Mouse (Mus musculus): ENCODE data around the gene Efnb2. TPM values are rescaled to one million over a fixed set of nuclear protein-coding genes. Genes with fewer than 3 reads are reported as not detected.

Gene Efnb2
- polyA plus RNA-seq, 1 experiment = 12.4 TPM

- 90% methylated on average over 7 of the region's 7 CpGs for WGBS
- no peaks in the 10 kb centered on the region for H3K36me3 ChIP-seq (ENCODE audit: control insufficient read depth, insufficient read depth, low read length)
- no peaks in the 10 kb centered on the region for H3K27me3 ChIP-seq (ENCODE audit: control insufficient read depth, insufficient read depth, low read length)
- no peak overlapping the region for H3K4me3 ChIP-seq (ENCODE audit: extremely low read depth, insufficient read depth, insufficient read length)
- H3K27ac ChIP-seq (ENCODE audit: insufficient read depth, low read length) = no peak overlapping the region
- H3K4me1 ChIP-seq (ENCODE audit: control insufficient read depth, insufficient read depth, insufficient read length) = no peaks in the 10 kb centered on the region
- no peak for DNase-seq (ENCODE audit: low read depth in 1 of 2, low spot score in 2 of 2)
- TF ChIP-seq CTCF (IDR thresholded peaks at IDR 0.05; ENCODE audit: extremely low read depth, insufficient read depth, insufficient read length, insufficient replicate concordance) (no peak), POLR2A (IDR thresholded peaks at IDR 0.05; ENCODE audit: low read depth, low read length) (no peak)
Measured at GRCm38 (mm10) chr8:8648686-8649085, 12.4 kb downstream of the Efnb2 start.

- H3K27ac ChIP-seq (ENCODE audit: insufficient read depth, low read length) = no peak overlapping the region
- no peaks in the 10 kb centered on the region for H3K36me3 ChIP-seq (ENCODE audit: control insufficient read depth, insufficient read depth, low read length)
- no peak for DNase-seq (ENCODE audit: low read depth in 1 of 2, low spot score in 2 of 2)
- 79% methylated on average over 7 of the region's 7 CpGs for WGBS
- no peak overlapping the region for H3K4me3 ChIP-seq (ENCODE audit: extremely low read depth, insufficient read depth, insufficient read length)
- H3K4me1 ChIP-seq (ENCODE audit: control insufficient read depth, insufficient read depth, insufficient read length) = no peaks in the 10 kb centered on the region
- TF ChIP-seq CTCF (IDR thresholded peaks at IDR 0.05; ENCODE audit: extremely low read depth, insufficient read depth, insufficient read length, insufficient replicate concordance) = no peak
- TF ChIP-seq POLR2A (IDR thresholded peaks at IDR 0.05; ENCODE audit: low read depth, low read length) = no peak
- H3K27me3 ChIP-seq (ENCODE audit: control insufficient read depth, insufficient read depth, low read length) = no peaks in the 10 kb centered on the region
Measured at GRCm38 (mm10) chr8:8647824-8648223, 13.2 kb downstream of the Efnb2 start.

- no peak for DNase-seq (ENCODE audit: low read depth in 1 of 2, low spot score in 2 of 2)
- TF ChIP-seq CTCF (IDR thresholded peaks at IDR 0.05; ENCODE audit: extremely low read depth, insufficient read depth, insufficient read length, insufficient replicate concordance) = no peak
- no peak for TF ChIP-seq POLR2A (IDR thresholded peaks at IDR 0.05; ENCODE audit: low read depth, low read length)
- Histone ChIP-seq H3K4me3 (ENCODE audit: extremely low read depth, insufficient read depth, insufficient read length) (no peak overlapping the region), H3K27ac (ENCODE audit: insufficient read depth, low read length) (no peak overlapping the region), H3K4me1 (ENCODE audit: control insufficient read depth, insufficient read depth, insufficient read length) (no peaks in the 10 kb centered on the region), H3K36me3 (ENCODE audit: control insufficient read depth, insufficient read depth, low read length) (no peaks in the 10 kb centered on the region), H3K27me3 (ENCODE audit: control insufficient read depth, insufficient read depth, low read length) (no peaks in the 10 kb centered on the region)
- 86% methylated on average over 3 of the region's 3 CpGs for WGBS
Measured at GRCm38 (mm10) chr8:8647319-8647718, 13.7 kb downstream of the Efnb2 start.

- Histone ChIP-seq H3K4me1 (ENCODE audit: control insufficient read depth, insufficient read depth, insufficient read length) (no peaks in the 10 kb centered on the region), H3K27me3 (ENCODE audit: control insufficient read depth, insufficient read depth, low read length) (no peaks in the 10 kb centered on the region), H3K27ac (ENCODE audit: insufficient read depth, low read length) (no peak overlapping the region), H3K36me3 (ENCODE audit: control insufficient read depth, insufficient read depth, low read length) (no peaks in the 10 kb centered on the region), H3K4me3 (ENCODE audit: extremely low read depth, insufficient read depth, insufficient read length) (no peak overlapping the region)
- TF ChIP-seq POLR2A (IDR thresholded peaks at IDR 0.05; ENCODE audit: low read depth, low read length) (no peak), CTCF (IDR thresholded peaks at IDR 0.05; ENCODE audit: extremely low read depth, insufficient read depth, insufficient read length, insufficient replicate concordance) (no peak)
- no peak for DNase-seq (ENCODE audit: low read depth in 1 of 2, low spot score in 2 of 2)
- WGBS = 87% methylated on average over 11 of the region's 11 CpGs
Measured at GRCm38 (mm10) chr8:8644160-8644915, 16.7 kb downstream of the Efnb2 start.

GRCm38 (mm10) chr8:8640264-8640588 lies 20.8 kb downstream of the Efnb2 start:
- no peak for DNase-seq (ENCODE audit: low read depth in 1 of 2, low spot score in 2 of 2)
- Histone ChIP-seq H3K27ac (ENCODE audit: insufficient read depth, low read length) (no peak overlapping the region), H3K4me3 (ENCODE audit: extremely low read depth, insufficient read depth, insufficient read length) (no peak overlapping the region), H3K27me3 (ENCODE audit: control insufficient read depth, insufficient read depth, low read length) (no peaks in the 10 kb centered on the region), H3K36me3 (ENCODE audit: control insufficient read depth, insufficient read depth, low read length) (no peaks in the 10 kb centered on the region), H3K4me1 (ENCODE audit: control insufficient read depth, insufficient read depth, insufficient read length) (no peaks in the 10 kb centered on the region)
- TF ChIP-seq POLR2A (IDR thresholded peaks at IDR 0.05; ENCODE audit: low read depth, low read length) (no peak), CTCF (IDR thresholded peaks at IDR 0.05; ENCODE audit: extremely low read depth, insufficient read depth, insufficient read length, insufficient replicate concordance) (no peak)
- 89% methylated on average over 4 of the region's 4 CpGs for WGBS

- WGBS = 79% methylated on average over 8 of the region's 8 CpGs
- Histone ChIP-seq H3K27ac (ENCODE audit: insufficient read depth, low read length) (no peak overlapping the region), H3K4me1 (ENCODE audit: control insufficient read depth, insufficient read depth, insufficient read length) (no peaks in the 10 kb centered on the region), H3K4me3 (ENCODE audit: extremely low read depth, insufficient read depth, insufficient read length) (no peak overlapping the region), H3K27me3 (ENCODE audit: control insufficient read depth, insufficient read depth, low read length) (no peaks in the 10 kb centered on the region), H3K36me3 (ENCODE audit: control insufficient read depth, insufficient read depth, low read length) (no peaks in the 10 kb centered on the region)
- TF ChIP-seq CTCF (IDR thresholded peaks at IDR 0.05; ENCODE audit: extremely low read depth, insufficient read depth, insufficient read length, insufficient replicate concordance) (no peak), POLR2A (IDR thresholded peaks at IDR 0.05; ENCODE audit: low read depth, low read length) (no peak)
- no peak for DNase-seq (ENCODE audit: low read depth in 1 of 2, low spot score in 2 of 2)
Measured at GRCm38 (mm10) chr8:8639569-8640263, 21.3 kb downstream of the Efnb2 start.

- no peak for DNase-seq (ENCODE audit: low read depth in 1 of 2, low spot score in 2 of 2)
- H3K4me1 ChIP-seq (ENCODE audit: control insufficient read depth, insufficient read depth, insufficient read length) = no peaks in the 10 kb centered on the region
- TF ChIP-seq CTCF (IDR thresholded peaks at IDR 0.05; ENCODE audit: extremely low read depth, insufficient read depth, insufficient read length, insufficient replicate concordance) (no peak), POLR2A (IDR thresholded peaks at IDR 0.05; ENCODE audit: low read depth, low read length) (no peak)
- H3K4me3 ChIP-seq (ENCODE audit: extremely low read depth, insufficient read depth, insufficient read length) = no peak overlapping the region
- WGBS = 87% methylated on average over 7 of the region's 7 CpGs
- no peaks in the 10 kb centered on the region for H3K27me3 ChIP-seq (ENCODE audit: control insufficient read depth, insufficient read depth, low read length)
- no peaks in the 10 kb centered on the region for H3K36me3 ChIP-seq (ENCODE audit: control insufficient read depth, insufficient read depth, low read length)
- no peak overlapping the region for H3K27ac ChIP-seq (ENCODE audit: insufficient read depth, low read length)
Measured at GRCm38 (mm10) chr8:8631394-8631793, 29.6 kb downstream of the Efnb2 start.

All from spleen, adult 2 months (tissue).